Mouse (Mus musculus) midbrain, embryonic 10.5 days (tissue): ENCODE results near the gene Syne1. TPM values are rescaled to one million over a fixed set of nuclear protein-coding genes. Genes with fewer than 3 reads are reported as not detected.

Experiments used
- DNase-seq: peaks from one replicate; pipeline ENCODE4 v3.0.0-alpha.2; 2017; ENCODE audit warnings: low spot score
- H3K27ac ChIP-seq: fragments of 300-500 bp; sonication (generic); replicated peaks from 2 replicates; pipeline ENCODE4 v1.5.1; 2016; ENCODE audit warnings: mild to moderate bottlenecking
- H3K27me3 ChIP-seq: fragments of 300-500 bp; sonication (generic); 2 replicates; pipeline ENCODE4 v1.6.1; 2016; ENCODE audit warnings: low read depth, mild to moderate bottlenecking; ENCODE audit not compliant: poor library complexity, severe bottlenecking
- H3K36me3 ChIP-seq: fragments of 300-500 bp; sonication (generic); 2 replicates; pipeline ENCODE4 v1.6.1; 2016; ENCODE audit warnings: mild to moderate bottlenecking, moderate library complexity
- H3K4me1 ChIP-seq: fragments of 300-500 bp; sonication (generic); 2 replicates; pipeline ENCODE4 v1.6.1; 2016
- H3K4me3 ChIP-seq: fragments of 300-500 bp; sonication (generic); 2 replicates; pipeline ENCODE4 v1.5.1; 2016; ENCODE audit warnings: mild to moderate bottlenecking, moderate library complexity
- H3K9me3 ChIP-seq: fragments of 300-500 bp; sonication (generic); replicated peaks from 2 replicates; pipeline ENCODE4 v1.6.1; 2016; ENCODE audit warnings: mild to moderate bottlenecking
- WGBS: fragments of 180-500 bp; shearing (Covaris S2); methylation state at CpG from one replicate; pipeline ENCODE4 v1.1.7; 2016; 5-methylcytosine and 5-hydroxymethylcytosine counted together
- polyA plus RNA-seq: library from polyadenylated mRNA; unstranded; fragments of >200 nt; fragmentation: Nextera tagmentation; extraction: Ambion mirVana; gene quantifications from 2 replicates; pipeline ENCODE4 v1.2.1, GENCODE M21; 2016

Syne1 gene
- polyA plus RNA-seq, 1 experiment from 2014 or later: 1.6 TPM

- no peaks in the 10 kb centered on the region for H3K27me3 ChIP-seq
Measured at GRCm38 (mm10) chr10:5032192-5033048, 518.9 kb downstream of the Syne1 start.

GRCm38 (mm10) chr10:5029883-5030282 lies 521.4 kb downstream of the Syne1 start:
- Histone ChIP-seq H3K36me3 (no peaks in the 10 kb centered on the region), H3K4me1 (peaks cover 4% of the 10 kb centered on the region; the same call in 1 of the 2 replicates), H3K9me3 (no peaks in the 10 kb centered on the region), H3K27ac (no peak overlapping the region), H3K27me3 (no peaks in the 10 kb centered on the region), H3K4me3 (no peak overlapping the region)
- 85% methylated on average over 1 of the region's 1 CpGs for WGBS
- no peak for DNase-seq

More at GRCm38 (mm10) chr10:5032192-5033048, 518.9 kb downstream of the Syne1 start:
- Histone ChIP-seq H3K36me3 (no peaks in the 10 kb centered on the region), H3K9me3 (no peaks in the 10 kb centered on the region), H3K4me1 (peaks cover 4% of the 10 kb centered on the region; the same call in 1 of the 2 replicates), H3K27ac (no peak overlapping the region), H3K4me3 (no peak overlapping the region)
- DNase-seq: no peak
- WGBS: 69% methylated on average over 15 of the region's 15 CpGs

GRCm38 (mm10) chr10:5029161-5029560 lies 522.1 kb downstream of the Syne1 start:
- 92% methylated on average over 2 of the region's 2 CpGs for WGBS
- DNase-seq: no peak
- H3K27me3 ChIP-seq: no peaks in the 10 kb centered on the region

GRCm38 (mm10) chr10:5028301-5028700 lies 523.0 kb downstream of the Syne1 start:
- DNase-seq: no peak
- no peak overlapping the region for H3K4me3 ChIP-seq
- peaks cover 4% of the 10 kb centered on the region; the same call in 1 of the 2 replicates for H3K4me1 ChIP-seq
- WGBS: 85% methylated on average over 9 of the region's 9 CpGs
- no peaks in the 10 kb centered on the region for H3K36me3 ChIP-seq
- no peaks in the 10 kb centered on the region for H3K27me3 ChIP-seq
- H3K9me3 ChIP-seq: no peaks in the 10 kb centered on the region
- H3K27ac ChIP-seq: no peak overlapping the region

More at GRCm38 (mm10) chr10:5029161-5029560, 522.1 kb downstream of the Syne1 start:
- Histone ChIP-seq H3K4me1 (peaks cover 4% of the 10 kb centered on the region; the same call in 1 of the 2 replicates), H3K36me3 (no peaks in the 10 kb centered on the region), H3K4me3 (no peak overlapping the region), H3K27ac (no peak overlapping the region), H3K9me3 (no peaks in the 10 kb centered on the region)

- no peak overlapping the region for H3K4me3 ChIP-seq
- no peak overlapping the region for H3K27ac ChIP-seq
- WGBS: 82% methylated on average over 1 of the region's 1 CpGs
- no peak for DNase-seq
- H3K9me3 ChIP-seq: no peaks in the 10 kb centered on the region
- H3K4me1 ChIP-seq: peaks cover 3% of the 10 kb centered on the region; the same call in 1 of the 2 replicates
- no peaks in the 10 kb centered on the region for H3K27me3 ChIP-seq
- H3K36me3 ChIP-seq: no peaks in the 10 kb centered on the region
Measured at GRCm38 (mm10) chr10:5027208-5027607, 524.1 kb downstream of the Syne1 start.

- no peaks in the 10 kb centered on the region for H3K4me1 ChIP-seq
- no peak overlapping the region for H3K27ac ChIP-seq
- WGBS: 93% methylated on average over 4 of the region's 4 CpGs
Measured at GRCm38 (mm10) chr10:5025906-5026305, 525.4 kb downstream of the Syne1 start.

GRCm38 (mm10) chr10:5017148-5017547 lies 534.1 kb downstream of the Syne1 start:
- Histone ChIP-seq H3K27me3 (no peaks in the 10 kb centered on the region), H3K4me1 (peaks cover 4% of the 10 kb centered on the region; the same call in 1 of the 2 replicates), H3K4me3 (no peak overlapping the region), H3K27ac (no peak overlapping the region), H3K9me3 (no peaks in the 10 kb centered on the region), H3K36me3 (no peaks in the 10 kb centered on the region)
- WGBS: 63% methylated on average over 1 of the region's 1 CpGs
- no peak for DNase-seq

More at GRCm38 (mm10) chr10:5025906-5026305, 525.4 kb downstream of the Syne1 start:
- H3K9me3 ChIP-seq: no peaks in the 10 kb centered on the region
- no peaks in the 10 kb centered on the region for H3K27me3 ChIP-seq
- H3K36me3 ChIP-seq: no peaks in the 10 kb centered on the region
- DNase-seq: no peak
- no peak overlapping the region for H3K4me3 ChIP-seq

- Histone ChIP-seq H3K36me3 (no peaks in the 10 kb centered on the region), H3K27me3 (no peaks in the 10 kb centered on the region), H3K4me3 (no peak overlapping the region), H3K27ac (no peak overlapping the region), H3K4me1 (peaks cover 4% of the 10 kb centered on the region; the same call in 1 of the 2 replicates), H3K9me3 (no peaks in the 10 kb centered on the region)
- no peak for DNase-seq
- 83% methylated on average over 1 of the region's 1 CpGs for WGBS
Measured at GRCm38 (mm10) chr10:5014976-5015375, 536.3 kb downstream of the Syne1 start.

- Histone ChIP-seq H3K4me1 (no peaks in the 10 kb centered on the region), H3K4me3 (no peak overlapping the region), H3K27me3 (no peaks in the 10 kb centered on the region), H3K9me3 (no peaks in the 10 kb centered on the region), H3K27ac (no peak overlapping the region), H3K36me3 (no peaks in the 10 kb centered on the region)
- DNase-seq: no peak
Measured at GRCm38 (mm10) chr10:5012004-5012403, 539.3 kb downstream of the Syne1 start.

GRCm38 (mm10) chr10:5008795-5009366 lies 542.4 kb downstream of the Syne1 start:
- H3K9me3 ChIP-seq: no peaks in the 10 kb centered on the region
- no peak overlapping the region for H3K27ac ChIP-seq
- no peak for DNase-seq
- no peak overlapping the region for H3K4me3 ChIP-seq
- H3K4me1 ChIP-seq: no peaks in the 10 kb centered on the region
- no peaks in the 10 kb centered on the region for H3K27me3 ChIP-seq
- 82% methylated on average over 8 of the region's 8 CpGs for WGBS
- H3K36me3 ChIP-seq: no peaks in the 10 kb centered on the region

- WGBS: 94% methylated on average over 3 of the region's 3 CpGs
- DNase-seq: no peak
- Histone ChIP-seq H3K4me3 (no peak overlapping the region), H3K27me3 (no peaks in the 10 kb centered on the region), H3K27ac (no peak overlapping the region), H3K4me1 (no peaks in the 10 kb centered on the region), H3K36me3 (no peaks in the 10 kb centered on the region), H3K9me3 (no peaks in the 10 kb centered on the region; the same call in 1 of the 2 replicates)
Measured at GRCm38 (mm10) chr10:4996592-4996991, 554.7 kb downstream of the Syne1 start.

- Histone ChIP-seq H3K4me1 (no peaks in the 10 kb centered on the region), H3K36me3 (no peaks in the 10 kb centered on the region), H3K4me3 (no peak overlapping the region), H3K27ac (no peak overlapping the region), H3K9me3 (no peaks in the 10 kb centered on the region), H3K27me3 (no peaks in the 10 kb centered on the region)
- WGBS: 94% methylated on average over 3 of the region's 3 CpGs
- no peak for DNase-seq
Measured at GRCm38 (mm10) chr10:4993802-4994201, 557.5 kb downstream of the Syne1 start.

GRCm38 (mm10) chr10:4983919-4984318 lies 567.4 kb downstream of the Syne1 start:
- H3K27me3 ChIP-seq: no peaks in the 10 kb centered on the region
- 77% methylated on average over 2 of the region's 2 CpGs for WGBS
- DNase-seq: no peak
- H3K4me3 ChIP-seq: no peak overlapping the region
- H3K27ac ChIP-seq: no peak overlapping the region
- H3K9me3 ChIP-seq: no peaks in the 10 kb centered on the region
- no peaks in the 10 kb centered on the region for H3K4me1 ChIP-seq
- no peaks in the 10 kb centered on the region for H3K36me3 ChIP-seq
